Mouse (Mus musculus) heart, adult 2 months (tissue): ENCODE measurements around the gene Tfap2a. TPM values are rescaled to one million over a fixed set of nuclear protein-coding genes. Genes with fewer than 3 reads are reported as not detected.

Source experiments
- DNase-seq, 2 experiments: peaks; one replicate each; pipeline ENCODE4 v3.0.0; 2021
- H3K27ac ChIP-seq: fragments of 200-600 bp; 2 replicates; pipeline ENCODE4 v1.8.1; 2022
- H3K27me3 ChIP-seq: fragments of 200-500 bp; 2 replicates; pipeline ENCODE4 v1.6.1; 2012; ENCODE audit warnings: mild to moderate bottlenecking, low read length, inconsistent platforms, mixed read lengths; ENCODE audit not compliant: control insufficient read depth, insufficient read depth
- H3K36me3 ChIP-seq: fragments of 200-500 bp; 2 replicates; pipeline ENCODE4 v1.6.1; 2012; ENCODE audit warnings: low read length, inconsistent platforms; ENCODE audit not compliant: control insufficient read depth, insufficient read depth
- H3K4me1 ChIP-seq: fragments of 200-500 bp; 2 replicates; pipeline ENCODE4 v1.6.1; 2011; ENCODE audit warnings: low read length; ENCODE audit not compliant: control insufficient read depth, insufficient read depth
- H3K4me3 ChIP-seq: fragments of 200-600 bp; 2 replicates; pipeline ENCODE4 v1.8.1; 2022
- H3K79me2 ChIP-seq: fragments of 200-500 bp; replicated peaks from 2 replicates; pipeline ENCODE4 v1.6.1; 2012; ENCODE audit warnings: mild to moderate bottlenecking, inconsistent platforms, low read length, moderate library complexity, mixed read lengths; ENCODE audit not compliant: control insufficient read depth, insufficient read depth
- H3K9ac ChIP-seq: fragments of 200-500 bp; 2 replicates; pipeline ENCODE4 v1.6.1; 2012; ENCODE audit warnings: low read depth, mild to moderate bottlenecking, control low read depth, inconsistent platforms, low read length, mixed read lengths
- CTCF ChIP-seq: fragments of 200-600 bp; IDR thresholded peaks from 2 replicates; pipeline ENCODE4 v1.8.1; 2022; ENCODE audit warnings: antibody characterized with exemption, mild to moderate bottlenecking, moderate library complexity
- EP300 ChIP-seq: fragments of 200-500 bp; IDR thresholded peaks from 2 replicates; pipeline ENCODE4 v1.6.1; 2011; ENCODE audit warnings: low read depth, low read length, control low read depth; ENCODE audit not compliant: insufficient read depth
- POLR2A ChIP-seq: fragments of 200-500 bp; IDR thresholded peaks from 2 replicates; pipeline ENCODE4 v1.6.1; 2011; ENCODE audit warnings: mild to moderate bottlenecking, low read depth, low read length, control low read depth; ENCODE audit not compliant: insufficient read depth
- WGBS: fragments of 180-500 bp; shearing (Covaris S2); methylation state at CpG from one replicate; pipeline ENCODE4 v1.1.7; 2018; 5-methylcytosine and 5-hydroxymethylcytosine counted together
- intact Hi-C: fragments of 180-260 bp; cut with DNase I; formaldehyde crosslinking; loops from one replicate; pipeline ENCODE4 v1.15.1; 2025
- polyA plus RNA-seq: library from polyadenylated mRNA; depleted of rRNA; stranded (reverse); fragments of >200 nt; gene quantifications from 2 replicates; pipeline ENCODE4 v1.2.3, GENCODE M21; 2012
- total RNA-seq, 2 experiments: library from RNA; stranded (reverse); gene quantifications; 2 replicates each; pipeline ENCODE4 v1.2.3; 2021

Tfap2a gene
- total and polyA plus RNA-seq, 3 experiments = 0.08 to 0.18 (median 0.14) TPM

DNA sequence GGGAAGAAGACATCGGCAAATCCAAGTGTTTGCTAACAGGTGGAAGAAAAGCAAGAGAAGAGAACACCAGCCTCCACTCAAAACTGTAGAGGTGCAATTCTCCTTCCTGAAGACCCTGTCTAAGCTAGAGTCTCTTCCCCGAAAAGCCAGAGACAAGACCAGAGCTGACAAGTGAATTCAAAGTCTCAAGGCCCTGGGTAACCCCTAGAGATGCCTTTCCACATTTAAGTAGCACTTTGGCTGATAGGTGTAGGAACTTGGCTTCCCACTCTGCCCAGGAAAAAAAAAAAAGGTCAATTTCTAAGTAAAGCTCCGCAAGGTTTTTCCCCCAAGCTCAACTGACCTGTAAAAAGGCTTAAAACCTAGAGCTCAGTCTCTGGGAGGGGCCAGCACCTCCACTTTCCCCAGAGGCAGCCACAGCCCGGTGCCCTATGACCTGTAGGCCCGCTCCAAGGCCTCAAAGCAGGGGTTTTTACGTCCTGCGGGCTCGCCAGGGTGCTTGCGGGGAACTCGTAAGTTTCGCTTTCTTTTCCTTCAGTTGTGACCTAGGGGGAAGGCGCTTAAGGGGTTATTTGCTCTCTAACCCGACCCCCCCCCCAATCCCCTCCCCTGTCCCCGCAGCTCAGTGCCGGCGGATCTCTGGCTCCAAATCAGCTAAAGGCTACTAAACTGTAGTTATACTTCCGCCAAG is 2.6 kb downstream of the Tfap2a start:
- TF ChIP-seq EP300 (no peak), CTCF (no peak), POLR2A (no peak)
- peaks cover 52% of the 10 kb centered on the region for H3K27me3 ChIP-seq
- no peak overlapping the region for H3K4me3 ChIP-seq
- no peak for DNase-seq
- H3K9ac ChIP-seq = no peak overlapping the region
- intact Hi-C loops = no loop called here
- H3K79me2 ChIP-seq = no peaks in the 10 kb centered on the region
- H3K4me1 ChIP-seq = peaks cover 2% of the 10 kb centered on the region; the same call in 1 of the 2 replicates
- no peaks in the 10 kb centered on the region for H3K36me3 ChIP-seq
- no peak overlapping the region for H3K27ac ChIP-seq
- 39% methylated on average over 17 of the region's 17 CpGs for WGBS

DNA sequence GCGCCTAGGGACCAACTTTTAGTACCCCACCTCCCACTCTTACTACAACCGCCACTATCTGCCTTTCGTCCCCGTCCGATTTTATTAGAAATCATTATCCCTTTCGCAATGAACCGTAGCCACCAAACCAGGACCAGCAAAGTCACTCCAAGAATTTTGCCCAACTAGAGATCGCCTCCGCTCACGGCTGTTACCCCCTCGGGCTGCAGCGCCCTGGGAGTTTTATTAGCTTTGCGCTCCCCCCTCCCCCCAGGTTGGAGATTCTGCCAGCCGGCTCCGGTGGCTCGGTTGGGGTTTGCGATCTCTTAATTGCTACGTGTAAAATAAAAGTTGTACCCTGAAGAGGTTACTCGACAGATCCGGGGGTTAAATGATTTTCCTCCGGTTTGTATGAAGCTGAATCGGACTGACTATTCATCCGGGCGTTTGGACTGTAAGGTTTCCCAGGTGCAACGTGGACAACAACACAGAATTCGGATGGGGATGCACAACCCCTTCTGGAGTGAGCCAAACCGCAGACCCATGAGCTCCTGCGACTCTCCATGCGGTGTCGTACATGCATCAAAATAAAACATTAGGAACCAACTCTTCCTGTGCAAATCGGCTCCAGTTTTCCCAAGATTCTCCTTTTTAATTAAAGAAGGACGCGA is 3.7 kb downstream of the Tfap2a start:
- Histone ChIP-seq H3K4me1 (peaks cover 2% of the 10 kb centered on the region; the same call in 1 of the 2 replicates), H3K36me3 (no peaks in the 10 kb centered on the region), H3K27me3 (peaks cover 56% of the 10 kb centered on the region), H3K4me3 (no peak overlapping the region), H3K27ac (no peak overlapping the region), H3K9ac (no peak overlapping the region), H3K79me2 (no peaks in the 10 kb centered on the region)
- DNase-seq = no peak
- no peak for TF ChIP-seq CTCF
- TF ChIP-seq EP300 = no peak
- TF ChIP-seq POLR2A = no peak
- intact Hi-C loops = no loop called here
- WGBS = 4% methylated on average over 33 of the region's 33 CpGs

DNA sequence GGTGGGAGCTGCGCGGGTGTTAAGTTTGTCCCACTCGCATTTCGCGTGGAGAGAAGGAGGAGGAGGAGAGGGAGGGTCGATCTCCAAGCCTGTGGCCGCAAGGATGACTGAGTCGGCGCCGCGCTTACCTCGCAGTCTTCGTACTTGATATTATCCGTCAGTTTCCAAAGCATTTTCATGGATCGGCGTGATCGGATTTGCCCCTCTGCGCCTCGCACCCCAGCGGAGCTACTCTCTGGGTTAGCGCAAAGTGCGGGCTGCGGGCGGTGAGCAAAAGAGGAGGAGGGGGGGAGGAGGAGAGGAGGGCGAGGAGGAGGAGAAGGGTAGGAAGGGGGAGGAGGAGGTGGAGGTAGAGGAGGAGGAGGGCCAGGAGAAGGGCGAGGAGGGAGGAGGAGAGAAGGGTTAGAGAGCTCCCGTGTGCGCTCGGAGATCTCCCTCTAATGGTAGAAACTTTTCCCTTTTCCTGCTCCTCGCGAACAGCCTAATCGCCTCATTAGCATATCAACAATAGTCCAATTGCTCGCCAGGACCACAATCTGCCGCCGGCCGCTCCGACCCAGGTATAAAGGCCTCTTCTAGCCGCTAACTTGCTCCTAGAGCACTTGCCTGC is 4.5 kb downstream of the Tfap2a start:
- H3K4me1 ChIP-seq = peaks cover 2% of the 10 kb centered on the region; the same call in 1 of the 2 replicates
- no peak overlapping the region for H3K9ac ChIP-seq
- H3K79me2 ChIP-seq = no peaks in the 10 kb centered on the region
- no peak overlapping the region for H3K27ac ChIP-seq
- no peaks in the 10 kb centered on the region for H3K36me3 ChIP-seq
- TF ChIP-seq CTCF = peak; percentile 34
- TF ChIP-seq POLR2A = no peak
- no peak for TF ChIP-seq EP300
- H3K27me3 ChIP-seq = peaks cover 56% of the 10 kb centered on the region
- intact Hi-C loops = no loop called here
- peak in 1 of 2 experiments; percentile 36 for DNase-seq
- peak overlapping the region; percentile 28; the same call in 1 of the 2 replicates for H3K4me3 ChIP-seq
- WGBS = 1% methylated on average over 37 of the region's 38 CpGs

DNA sequence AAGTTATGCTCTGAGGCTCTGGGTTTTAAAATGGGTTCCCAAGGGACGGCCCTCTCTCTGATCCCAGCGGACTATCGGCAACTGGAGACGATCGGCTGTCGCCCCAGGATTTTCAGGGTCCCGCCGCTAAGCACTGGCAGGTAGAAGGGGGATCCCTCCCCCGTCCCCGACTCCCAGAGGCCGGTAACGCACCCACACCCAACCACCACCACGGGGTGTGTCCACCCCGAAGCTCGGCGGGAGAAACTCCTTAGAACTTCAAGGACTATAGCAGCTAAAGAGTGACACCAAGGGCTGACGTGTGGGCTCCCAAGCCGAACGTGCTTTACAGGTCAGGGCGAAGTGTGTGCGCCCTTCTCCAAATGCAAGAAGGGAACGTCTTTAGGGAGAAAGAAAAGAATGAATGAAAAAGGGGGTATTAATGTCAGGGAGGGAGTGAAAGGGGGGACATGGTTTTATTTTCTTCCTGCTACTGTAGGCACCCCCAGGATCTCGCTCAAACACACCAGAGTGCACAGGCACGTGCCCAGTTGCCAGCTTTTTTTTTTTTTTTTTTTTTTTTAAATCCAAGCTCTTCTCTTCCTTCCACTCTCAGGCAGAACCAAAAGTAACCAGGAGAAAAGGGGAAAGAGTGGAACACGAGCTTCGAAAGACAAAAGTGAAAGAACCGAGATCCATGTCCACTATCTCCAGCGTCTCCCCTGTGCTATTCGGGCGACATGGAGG is 5.2 kb downstream of the Tfap2a start:
- 3% methylated on average over 30 of the region's 30 CpGs for WGBS
- TF ChIP-seq POLR2A (no peak), EP300 (no peak), CTCF (no peak)
- intact Hi-C loops = no loop called here

DNA sequence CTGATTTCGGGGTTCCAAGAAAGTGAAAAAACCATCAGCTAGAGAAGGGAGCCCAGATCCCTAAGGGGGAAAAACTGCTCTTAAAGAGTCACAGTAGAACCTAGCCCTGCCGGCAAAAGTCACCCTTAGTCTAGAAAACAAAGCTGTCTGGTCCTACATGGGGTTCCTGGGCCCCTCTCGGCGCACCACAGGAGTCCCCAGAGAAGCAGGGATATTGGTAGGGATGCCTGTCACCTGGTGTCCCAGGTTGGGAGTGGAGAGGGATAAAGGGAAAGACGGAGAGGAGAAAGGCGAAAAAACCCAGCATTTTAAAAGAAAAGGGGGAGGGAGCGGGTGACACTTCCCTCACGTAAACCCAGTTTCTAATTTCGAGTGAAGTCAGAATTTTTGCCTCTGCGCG is 6.1 kb downstream of the Tfap2a start:
- Histone ChIP-seq H3K4me3 (no peak overlapping the region), H3K27me3 (peaks cover 54% of the 10 kb centered on the region), H3K36me3 (no peaks in the 10 kb centered on the region), H3K79me2 (no peaks in the 10 kb centered on the region), H3K4me1 (peaks cover 2% of the 10 kb centered on the region; the same call in 1 of the 2 replicates), H3K27ac (no peak overlapping the region), H3K9ac (no peak overlapping the region)
- no peak for TF ChIP-seq POLR2A
- no peak for TF ChIP-seq EP300
- no peak for TF ChIP-seq CTCF
- 7% methylated on average over 11 of the region's 11 CpGs for WGBS
- intact Hi-C loops = no loop called here
- DNase-seq = no peak

More for the DNA sequence above, 5.2 kb downstream of the Tfap2a start:
- H3K36me3 ChIP-seq = no peaks in the 10 kb centered on the region
- H3K4me1 ChIP-seq = peaks cover 2% of the 10 kb centered on the region; the same call in 1 of the 2 replicates
- peak overlapping the region; percentile 28; the same call in 1 of the 2 replicates for H3K4me3 ChIP-seq
- no peak for DNase-seq
- peaks cover 58% of the 10 kb centered on the region for H3K27me3 ChIP-seq
- no peaks in the 10 kb centered on the region for H3K79me2 ChIP-seq
- H3K9ac ChIP-seq = no peak overlapping the region
- no peak overlapping the region for H3K27ac ChIP-seq
